Mouse (Mus musculus) right cerebral cortex, adult 2 months (tissue): ENCODE data around the gene Emc8.
A peak's percentile ranks its signal among the peaks of the same experiment; 100 is the strongest.

ENCODE experiments used
- DNase-seq, 2 experiments: peaks; one replicate each; pipeline ENCODE4 v3.0.0; 2021 to 2022; ENCODE audit warnings: low spot score in 2 of 2

The Emc8 gene

GRCm38 (mm10) chr8:120641245-120641644, 27.1 kb downstream of the Emc8 start:
- no peak for DNase-seq

DNA sequence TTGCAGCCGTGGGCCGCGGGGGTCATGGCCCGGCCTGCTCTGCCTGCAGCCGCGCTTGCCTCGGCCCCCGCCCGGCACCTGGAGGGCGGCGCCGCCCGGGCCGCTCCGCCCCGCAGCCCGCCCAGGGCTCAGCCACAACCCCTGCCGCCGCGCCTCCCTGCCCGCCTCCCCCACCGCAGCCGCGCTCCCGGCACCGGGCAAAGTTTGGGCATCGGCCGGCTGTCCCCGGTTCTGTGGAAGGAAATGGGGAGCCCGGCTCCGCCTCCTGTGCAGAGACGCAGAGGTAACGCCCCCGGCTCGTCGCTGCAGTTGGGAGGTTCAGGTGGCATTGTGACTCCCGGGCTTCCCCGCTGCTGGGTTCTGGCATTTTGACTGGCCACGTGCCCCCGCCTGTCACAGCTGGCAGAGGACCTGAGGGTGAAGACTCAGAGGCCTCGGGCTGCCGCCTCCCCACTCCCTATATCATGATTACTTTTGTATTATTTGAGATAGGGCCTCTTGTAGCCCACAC, 34.0 kb downstream of the Emc8 start:
- peak; percentile 26 to 33 for DNase-seq

- DNase-seq = no peak
Measured at GRCm38 (mm10) chr8:120633665-120634271, 34.6 kb downstream of the Emc8 start.

GRCm38 (mm10) chr8:120632969-120633664, 35.3 kb downstream of the Emc8 start:
- no peak for DNase-seq

DNA sequence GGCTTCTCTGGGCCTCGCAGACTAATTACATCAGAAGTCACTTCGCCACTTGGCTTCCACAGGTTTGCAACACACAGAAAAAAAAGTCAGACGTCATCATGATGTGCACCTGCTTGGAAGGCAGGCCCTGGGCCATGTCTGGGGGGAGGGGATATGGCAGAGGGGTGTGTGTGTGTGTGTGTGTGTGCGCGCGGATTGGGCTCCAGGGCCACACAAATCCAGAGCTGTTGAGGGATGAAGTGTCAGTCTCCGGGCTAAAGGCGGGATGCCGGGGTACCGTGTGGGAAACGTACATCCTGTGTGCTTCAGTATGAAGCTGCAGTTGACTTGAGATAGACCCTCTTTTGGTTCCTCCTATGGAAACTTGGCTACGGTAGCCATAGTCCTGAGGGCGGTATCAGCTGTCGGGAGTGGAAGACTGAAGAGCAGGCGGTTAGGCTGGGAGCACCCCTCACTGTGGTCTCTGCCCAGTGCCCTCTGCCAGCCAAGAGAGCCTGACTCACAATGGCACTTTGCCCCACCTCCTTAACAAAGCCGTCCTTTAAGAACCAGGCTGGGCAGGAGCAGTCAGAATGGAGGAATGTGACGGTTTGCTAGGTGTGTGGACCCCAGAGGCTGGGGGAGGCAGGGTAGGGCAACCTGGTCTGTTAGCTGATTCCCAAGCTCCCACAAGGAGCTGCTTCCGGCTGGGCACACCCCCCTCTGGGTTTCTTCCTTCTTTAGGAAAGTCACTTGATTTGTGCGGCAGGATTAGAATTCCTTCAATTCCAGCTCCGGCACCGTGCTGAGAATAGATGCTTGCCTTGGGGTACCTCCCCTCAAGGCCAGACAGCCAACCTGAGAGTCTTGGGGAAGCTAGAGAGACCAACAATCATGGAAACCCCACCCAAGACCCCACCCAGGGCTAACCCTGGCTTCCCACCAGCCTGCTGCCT, 36.7 kb downstream of the Emc8 start:
- peak in 1 of 2 experiments; percentile 18 for DNase-seq

DNA sequence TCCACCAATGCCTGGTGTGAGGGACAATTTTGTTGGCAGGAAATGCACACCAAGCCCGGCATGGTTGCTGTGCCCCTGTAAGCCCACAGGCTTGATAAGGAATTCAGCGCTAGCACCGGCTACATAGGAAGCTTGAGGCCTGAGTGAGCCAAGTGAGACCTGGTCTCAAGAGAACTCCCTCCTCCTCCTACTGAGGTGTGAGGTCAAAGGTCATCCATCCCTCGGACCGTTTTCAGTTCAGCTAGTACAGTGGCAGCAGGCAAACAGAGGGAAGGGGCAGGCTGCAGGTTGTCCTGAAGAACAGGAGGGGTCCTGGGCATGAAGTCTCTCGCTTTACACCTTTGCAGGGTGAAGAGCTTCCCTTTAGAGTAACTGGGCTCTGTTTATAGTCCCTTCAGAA, 37.5 kb downstream of the Emc8 start:
- DNase-seq = no peak

- DNase-seq = no peak
Measured at GRCm38 (mm10) chr8:120630031-120630430, 38.3 kb downstream of the Emc8 start.

DNA sequence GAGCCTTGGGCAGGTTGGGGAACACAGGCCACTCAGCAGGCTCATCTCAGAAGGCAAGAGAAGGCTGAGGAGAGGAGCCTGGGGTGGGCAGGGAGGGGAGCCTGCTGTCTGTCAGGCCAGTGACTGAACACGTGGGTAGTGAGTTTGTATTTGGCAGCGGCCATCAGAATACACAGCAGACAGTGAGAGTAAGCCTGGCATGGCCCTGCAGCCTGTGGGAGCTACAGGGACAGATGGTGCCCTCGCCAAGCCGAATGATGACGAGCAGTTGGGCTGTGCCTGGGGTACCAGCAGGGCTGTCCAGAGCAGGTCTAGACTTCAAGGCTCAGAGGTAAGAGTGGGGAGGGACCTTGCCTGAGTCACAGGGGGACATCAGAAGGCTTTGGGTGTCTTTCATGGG, 41.1 kb downstream of the Emc8 start:
- no peak for DNase-seq

- no peak for DNase-seq
Measured at GRCm38 (mm10) chr8:120626461-120626860, 41.9 kb downstream of the Emc8 start.

DNA sequence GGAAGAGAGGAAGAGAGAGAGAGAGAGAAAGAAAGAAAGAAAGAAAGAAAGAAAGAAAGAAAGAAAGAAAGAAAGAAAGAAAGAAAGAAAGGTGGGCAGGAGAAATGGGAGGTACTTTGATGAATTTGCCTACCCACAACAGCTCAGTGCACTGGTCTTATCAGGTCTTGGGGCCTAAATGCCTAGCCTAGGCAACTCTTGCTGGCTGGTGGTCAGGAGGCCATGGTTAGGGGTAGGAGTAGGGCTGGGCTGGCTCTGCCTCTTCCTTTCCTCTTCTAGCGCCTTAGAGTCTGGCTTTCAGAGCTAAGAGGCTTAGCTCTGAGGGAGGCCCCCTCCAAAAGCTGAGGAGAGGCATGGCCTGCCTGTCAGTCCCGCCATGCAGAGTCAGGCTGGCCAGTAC, 44.8 kb downstream of the Emc8 start:
- DNase-seq = no peak

GRCm38 (mm10) chr8:120622161-120622560, 46.2 kb downstream of the Emc8 start:
- DNase-seq = no peak

DNA sequence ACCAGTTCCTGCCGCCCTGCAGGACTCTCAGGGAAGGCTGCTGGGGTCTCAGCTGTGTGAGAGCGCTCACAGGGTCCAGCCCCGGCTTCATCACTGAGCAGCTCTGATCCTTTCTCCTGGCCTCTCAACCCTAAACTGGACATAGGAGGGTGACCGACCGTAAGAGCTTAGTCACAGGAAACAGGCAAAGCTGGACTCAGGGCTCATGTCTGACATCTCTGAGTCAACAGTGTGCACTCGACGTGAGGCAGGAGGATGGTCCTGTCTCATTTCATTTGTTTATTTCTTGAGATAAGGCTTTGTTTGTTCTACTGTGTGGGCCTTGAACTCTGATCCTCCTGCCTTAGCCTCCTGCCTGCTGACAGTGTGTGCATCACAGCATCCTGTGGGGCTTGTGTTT, 47.9 kb downstream of the Emc8 start:
- no peak for DNase-seq

DNA sequence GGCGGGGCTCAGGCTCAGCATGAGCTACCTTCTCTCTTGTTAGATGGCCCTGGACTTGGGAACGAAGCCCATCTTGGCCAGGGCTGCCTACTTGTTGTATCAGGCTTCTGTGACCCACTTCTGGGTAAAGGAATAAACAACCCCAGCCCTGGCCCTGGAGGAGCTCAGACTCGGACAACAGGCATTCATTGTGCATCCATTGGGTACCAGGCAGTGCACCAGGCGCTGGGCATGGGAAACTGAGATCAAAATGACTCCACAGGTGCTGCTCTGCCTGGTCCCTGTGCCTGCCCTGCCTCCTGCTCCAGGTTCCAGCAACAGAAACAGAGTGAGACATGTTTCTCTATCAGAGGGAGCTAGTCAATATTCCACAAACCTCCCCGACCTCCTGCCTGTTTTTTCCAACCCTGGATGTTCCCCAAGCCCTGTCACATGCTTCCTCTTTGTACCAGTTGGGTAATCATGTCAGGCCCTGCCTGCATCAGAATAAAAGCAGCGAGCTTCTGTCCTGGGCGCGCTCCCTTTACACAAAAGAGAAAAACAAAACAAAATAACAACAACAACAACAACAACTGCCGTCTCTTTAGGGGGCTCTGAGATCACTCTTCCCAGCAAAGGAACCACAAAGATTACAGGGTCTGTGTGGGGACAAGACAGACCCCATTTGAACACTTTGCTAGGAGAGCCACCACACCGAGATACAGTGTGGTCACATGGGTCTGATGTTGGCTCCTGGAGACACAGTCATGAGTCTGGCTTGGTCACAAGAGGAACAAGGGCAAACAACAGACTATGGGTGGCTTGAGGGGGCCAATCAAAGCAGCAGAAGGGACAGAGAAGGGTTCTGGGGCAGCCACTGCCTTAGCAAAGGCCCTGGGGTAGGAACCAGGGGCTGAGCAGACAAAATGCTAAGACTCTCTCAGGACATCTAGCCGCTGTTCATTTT, 48.9 kb downstream of the Emc8 start:
- DNase-seq = peak; percentile 23 to 49

DNA sequence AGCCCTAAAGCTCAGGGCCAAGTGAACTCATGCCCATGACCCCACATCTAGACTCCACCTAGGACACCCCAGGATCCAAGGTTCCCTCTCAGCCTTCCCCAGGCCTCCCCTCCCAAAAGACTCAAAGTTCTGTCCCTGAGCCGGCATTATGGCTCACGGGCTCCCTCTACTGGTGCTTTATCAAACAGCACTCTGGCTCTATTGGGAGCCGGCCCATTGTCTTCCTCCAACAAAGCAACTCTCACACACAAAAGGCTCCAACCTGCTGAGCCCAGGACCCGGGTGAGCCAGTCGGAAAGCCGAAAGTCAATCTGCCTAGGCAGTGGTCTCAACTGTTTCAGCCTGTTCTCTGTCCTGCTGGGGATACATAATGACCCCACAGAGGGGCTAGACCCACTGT, 50.3 kb downstream of the Emc8 start:
- DNase-seq = peak; percentile 74 to 78

GRCm38 (mm10) chr8:120616663-120617626, 51.4 kb downstream of the Emc8 start:
- DNase-seq = no peak

GRCm38 (mm10) chr8:120614491-120614890, 53.9 kb downstream of the Emc8 start:
- DNase-seq = no peak

GRCm38 (mm10) chr8:120610824-120611223, 57.5 kb downstream of the Emc8 start:
- no peak for DNase-seq

GRCm38 (mm10) chr8:120607885-120608284, 60.5 kb downstream of the Emc8 start:
- DNase-seq = peak; percentile 85 to 89

DNA sequence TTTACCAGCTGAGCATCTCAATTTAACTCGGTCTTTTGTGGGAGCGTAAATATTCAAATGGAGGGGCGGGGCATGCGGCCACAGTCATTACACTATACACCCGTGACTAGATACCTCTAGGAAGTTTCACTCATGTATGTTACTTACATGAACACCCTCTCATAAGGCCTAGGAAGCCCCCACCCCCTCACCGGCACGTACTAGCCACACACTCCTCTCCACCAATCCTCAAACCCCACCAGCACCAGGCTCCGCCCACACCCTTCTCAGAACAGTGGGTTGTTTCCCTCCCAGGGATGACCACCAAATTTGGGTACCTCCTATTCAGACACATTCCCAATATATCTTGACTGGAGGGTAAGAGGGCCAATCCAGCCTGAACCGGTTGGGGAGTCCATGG, 60.9 kb downstream of the Emc8 start:
- no peak for DNase-seq
